Mouse (Mus musculus) B cell, adult (primary cell): ENCODE measurements around the gene Gm6676. TPM values are rescaled to one million over a fixed set of nuclear protein-coding genes. Genes with fewer than 3 reads are reported as not detected.

Experiments used
- total RNA-seq: library from RNA; stranded (reverse); gene quantifications from 4 replicates; pipeline ENCODE4 v1.2.4, GENCODE M21; 2023; ENCODE audit not compliant: inconsistent age

Gene Gm6676
- total RNA-seq = not detected in 4 replicates

GRCm38 (mm10) chr14:7125312-7125711 lies at the start of gene Gm6676:
Gene Gm6676, minus strand, starts transcription at chr14:7125412.

DNA sequence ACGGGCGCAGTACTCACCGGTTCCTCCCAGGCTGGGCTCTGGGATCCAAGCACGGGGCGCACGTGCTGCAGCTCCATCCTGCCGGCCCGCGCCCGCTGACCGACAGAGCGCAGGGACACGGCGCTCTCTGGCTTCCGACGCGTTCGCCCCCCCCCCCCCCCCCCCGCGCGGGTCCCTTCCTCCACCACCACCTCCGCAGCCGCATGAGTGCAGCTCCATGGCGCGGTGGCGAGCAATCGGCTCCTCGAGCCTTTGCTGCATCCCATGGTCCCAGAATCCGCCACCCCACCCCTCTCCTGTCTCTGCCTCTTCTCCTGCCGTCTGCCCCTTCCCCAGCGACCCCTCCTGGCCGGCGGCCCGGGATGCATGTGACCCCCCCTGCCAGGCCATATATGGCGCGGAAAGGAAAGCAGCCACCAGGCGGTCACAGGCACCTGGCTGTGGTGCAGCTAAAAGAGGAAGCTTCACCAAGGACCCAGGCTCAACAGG lies 49.3 kb upstream of the Gm6676 start, which contains the start of gene Gm3512:
Gm3512 (minus strand) TSS at position 51 of the 489 bp plus-strand sequence.

DNA sequence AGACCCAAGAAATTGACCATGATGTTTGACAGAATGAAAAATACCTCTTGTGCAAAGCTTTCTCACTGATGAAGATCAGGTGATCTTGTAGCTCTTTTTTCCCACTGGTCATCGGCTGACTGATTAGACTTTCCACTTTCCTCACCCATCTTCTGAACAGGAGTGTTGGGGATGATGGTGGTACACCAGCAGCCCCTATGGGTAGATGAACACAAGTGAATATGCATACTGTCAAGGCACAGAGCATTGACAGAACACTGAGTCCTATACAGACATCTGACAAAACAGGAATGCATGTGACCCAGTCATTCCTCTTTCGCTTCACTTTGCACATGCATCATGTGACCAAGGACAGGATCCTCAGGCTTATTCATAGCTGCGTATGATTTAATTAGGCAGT lies 24.7 kb downstream of the Gm6676 start, which contains the start of gene Gm3696:
Gm3696 (minus strand) TSS at position 101 of the 400 bp plus-strand sequence.

Other genes starting within 250 kb of the Gm6676 start
- not detected in 4 replicates for gene Gm3667, start 235.4 kb downstream of the Gm6676 start, total RNA-seq
- gene Gm6356, start 151.6 kb downstream of the Gm6676 start, total RNA-seq = not detected in 4 replicates
- gene Gm10406, start 98.0 kb downstream of the Gm6676 start, total RNA-seq = not detected in 4 replicates
- not detected in 4 replicates for gene Gm3685, start 80.4 kb downstream of the Gm6676 start, total RNA-seq
- not detected in 4 replicates for gene Gm3696, start 24.8 kb downstream of the Gm6676 start, total RNA-seq
- not detected in 4 replicates for gene Gm3512, start 49.1 kb upstream of the Gm6676 start, total RNA-seq
- not detected in 4 replicates for gene Gm16434, start 69.1 kb upstream of the Gm6676 start, total RNA-seq
- not detected in 4 replicates for gene Gm3727, start 139.3 kb upstream of the Gm6676 start, total RNA-seq
- gene Gm3739, start 189.6 kb upstream of the Gm6676 start, total RNA-seq = 0.27 to 0.35 TPM in 2 of 4 replicates, not detected in the others
- gene Gm5797, start 207.0 kb upstream of the Gm6676 start, total RNA-seq = not detected in 4 replicates
- gene Gm8374, start 239.7 kb upstream of the Gm6676 start, total RNA-seq = not detected in 4 replicates